Mouse (Mus musculus): ENCODE measurements around the gene Eif4a3. TPM values are rescaled to one million over a fixed set of nuclear protein-coding genes. Genes with fewer than 3 reads are reported as not detected.

Eif4a3 gene
- polyA plus RNA-seq (2017; shearing (Covaris generic)): 283 TPM

GRCm38 (mm10) chr11:119299391-119300245 is at the start of gene Eif4a3:
Eif4a3 (minus strand) TSS chr11:119300089.

GRCm38 (mm10) chr11:119307658-119307867 is 7.7 kb upstream of the Eif4a3 start, which contains the start of gene Card14:
Card14 (plus strand) TSS chr11:119307768.

GRCm38 (mm10) chr11:119267768-119268556 is 31.9 kb downstream of the Eif4a3 start, which contains the start of gene Gaa:
Gaa (plus strand) TSS chr11:119267887.

Other genes starting within 250 kb of the Eif4a3 start
- 86.7 TPM for gene Cbx4, start 213.9 kb downstream of the Eif4a3 start, polyA plus RNA-seq (2017; shearing (Covaris generic))
- gene Tbc1d16, start 71.6 kb downstream of the Eif4a3 start, polyA plus RNA-seq (2017; shearing (Covaris generic)): 0.75 TPM
- gene Ccdc40, start 71.5 kb downstream of the Eif4a3 start, polyA plus RNA-seq (2017; shearing (Covaris generic)): 1.9 TPM
- 26.2 TPM for gene Gaa, start 32.2 kb downstream of the Eif4a3 start, polyA plus RNA-seq (2017; shearing (Covaris generic))
- gene Card14, start 7.7 kb upstream of the Eif4a3 start, polyA plus RNA-seq (2017; shearing (Covaris generic)): not detected
- 13.7 TPM for gene Sgsh, start 55.4 kb upstream of the Eif4a3 start, polyA plus RNA-seq (2017; shearing (Covaris generic))
- gene Slc26a11, start 55.5 kb upstream of the Eif4a3 start, polyA plus RNA-seq (2017; shearing (Covaris generic)): 14.2 TPM
- 25.3 TPM for gene Rnf213, start 93.0 kb upstream of the Eif4a3 start, polyA plus RNA-seq (2017; shearing (Covaris generic))
- 28.8 TPM for gene Endov, start 191.3 kb upstream of the Eif4a3 start, polyA plus RNA-seq (2017; shearing (Covaris generic))
- gene Nptx1, start 247.7 kb upstream of the Eif4a3 start, polyA plus RNA-seq (2017; shearing (Covaris generic)): not detected